Mouse (Mus musculus) left cerebral cortex, postnatal 25 days (tissue): ENCODE results near the gene Slc9a2. TPM values are rescaled to one million over a fixed set of nuclear protein-coding genes. Genes with fewer than 3 reads are reported as not detected.
"Not testable (repeated sequence)": the region's sequence is repeated elsewhere in the genome, so short reads cannot be mapped to it uniquely, and the experiment has no call there.

ENCODE experiments used
- DNase-seq, 2 experiments: peaks; one replicate each; pipeline ENCODE4 v3.0.0; 2022; ENCODE audit warnings: low spot score in 2 of 2, mixed read lengths in 1 of 2
- intact Hi-C: fragments of 180-260 bp; cut with DNase I; formaldehyde crosslinking; loops from one replicate; pipeline ENCODE4 v1.15.1; 2025
- total RNA-seq, 2 experiments: library from RNA; stranded (reverse); gene quantifications; 2 replicates each; pipeline ENCODE4 v1.2.3; 2021

Gene Slc9a2
- 1 to 10 TPM; 3.3 to 3.4 TPM for total RNA-seq

DNA sequence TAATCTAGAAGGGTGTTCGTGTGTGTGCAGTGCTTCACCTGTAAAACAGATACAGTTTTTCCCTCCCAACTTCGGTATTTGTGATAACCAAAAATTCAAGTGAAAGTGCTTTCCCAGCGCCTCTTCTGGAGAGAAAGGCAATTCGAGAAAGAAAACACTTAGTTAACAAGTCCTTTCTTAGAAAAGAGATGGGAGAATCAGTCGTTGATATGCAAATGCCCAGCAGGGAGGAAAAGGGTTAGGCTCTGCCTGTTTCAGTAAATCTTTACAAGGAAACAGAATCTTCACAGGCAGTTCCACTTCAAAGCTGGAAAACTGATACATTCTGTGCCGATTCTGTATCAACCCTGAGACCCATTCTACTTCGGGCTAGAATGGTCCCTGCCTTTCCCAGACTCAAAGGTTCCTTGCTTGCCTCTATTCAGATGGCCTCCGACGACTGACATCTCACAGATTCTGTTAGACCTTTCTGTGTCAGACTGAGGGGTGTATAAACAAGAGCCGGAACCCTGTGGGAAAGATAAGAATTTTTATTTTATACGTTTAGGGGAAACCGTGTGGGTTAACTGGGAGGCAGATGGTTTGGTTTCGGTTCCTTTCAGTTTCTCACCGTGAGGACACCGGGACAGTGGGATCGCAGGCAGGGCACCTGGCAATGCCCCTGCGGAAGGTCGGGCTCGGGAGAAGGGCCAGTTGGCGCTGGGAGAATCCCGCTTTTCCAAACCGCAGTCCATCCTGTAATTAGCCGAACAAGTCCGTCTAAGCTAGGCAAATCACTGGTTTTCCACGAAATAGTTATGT, at the start of gene Slc9a2:
Gene Slc9a2 (plus strand): TSS at position 508 of the 801 bp plus-strand sequence.
- intact Hi-C loops = no loop called here
- DNase-seq = no peak

DNA sequence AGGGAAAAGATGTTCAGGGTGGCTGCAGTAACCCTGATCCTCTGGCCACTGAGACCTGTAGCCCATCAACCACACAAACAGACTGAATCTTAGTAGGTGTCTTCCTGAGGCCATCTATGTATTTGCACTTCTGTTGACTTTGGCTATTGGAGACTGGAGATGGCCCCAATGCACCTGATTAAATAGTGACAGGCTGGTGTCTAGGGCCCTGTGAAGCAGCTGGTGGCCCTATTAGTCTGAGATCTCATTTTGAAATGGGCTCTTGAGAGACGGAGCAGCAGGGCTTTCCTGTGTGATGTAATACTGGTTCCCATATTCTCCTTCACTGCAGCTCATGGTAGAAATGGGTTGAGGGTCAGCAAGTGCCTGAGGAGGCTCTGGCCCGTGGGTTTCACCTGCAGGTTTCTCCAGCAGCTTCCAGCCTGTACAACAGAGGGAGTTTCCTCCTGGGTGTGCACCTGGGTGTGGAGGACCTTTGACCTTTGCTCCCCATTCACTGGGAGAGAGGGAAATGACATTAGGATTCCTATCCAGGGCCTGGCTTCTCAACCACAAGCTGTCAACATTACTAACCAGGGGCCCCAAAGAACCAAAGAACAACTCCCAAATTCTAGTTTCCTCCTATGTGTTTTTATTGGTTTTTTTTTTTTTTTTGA, 47.8 kb upstream of the Slc9a2 start:
- no peak for DNase-seq
- intact Hi-C loops = no loop called here

DNA sequence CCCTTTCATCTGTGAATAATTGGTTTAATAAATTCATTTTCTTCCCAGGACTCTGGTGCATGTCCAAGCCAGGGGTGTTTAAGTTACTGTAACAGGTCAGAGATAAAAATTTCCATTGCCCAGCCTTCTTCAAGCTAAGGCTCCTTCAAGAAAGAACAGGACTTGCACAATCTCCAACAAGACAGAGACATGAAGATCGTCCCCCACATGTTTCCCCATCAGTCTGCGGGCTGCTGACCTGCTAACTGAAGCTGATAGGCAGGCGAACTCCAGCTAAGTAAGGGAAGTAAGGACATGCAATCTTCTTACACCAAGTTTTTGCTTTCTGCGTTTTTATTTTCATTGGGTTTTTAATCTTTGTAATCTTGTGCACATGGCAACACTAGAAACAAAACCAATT, 45.8 kb upstream of the Slc9a2 start:
- DNase-seq = no peak

DNA sequence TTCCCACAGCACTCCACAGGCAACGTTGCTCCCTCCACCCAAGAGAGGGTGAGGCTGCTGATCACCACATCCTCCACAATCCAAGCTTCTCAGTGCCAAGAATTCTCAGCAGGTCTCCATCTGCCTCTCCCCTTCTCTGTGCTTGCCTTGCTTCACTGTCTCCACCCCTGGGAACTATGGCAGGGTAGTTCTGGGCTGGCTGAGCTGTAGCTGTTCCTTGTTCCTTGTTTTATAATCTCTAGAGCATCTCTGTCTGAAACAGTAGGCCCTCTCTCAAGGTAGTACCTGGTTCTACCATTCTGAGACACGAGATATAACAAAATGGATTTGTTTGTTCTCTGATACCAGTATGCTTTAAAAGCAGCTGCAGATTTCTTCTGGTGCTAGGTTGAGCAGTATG, 32.1 kb upstream of the Slc9a2 start:
- DNase-seq = no peak
- intact Hi-C loops = no loop called here

More for the DNA sequence above, 45.8 kb upstream of the Slc9a2 start:
- intact Hi-C loops = no loop called here

DNA sequence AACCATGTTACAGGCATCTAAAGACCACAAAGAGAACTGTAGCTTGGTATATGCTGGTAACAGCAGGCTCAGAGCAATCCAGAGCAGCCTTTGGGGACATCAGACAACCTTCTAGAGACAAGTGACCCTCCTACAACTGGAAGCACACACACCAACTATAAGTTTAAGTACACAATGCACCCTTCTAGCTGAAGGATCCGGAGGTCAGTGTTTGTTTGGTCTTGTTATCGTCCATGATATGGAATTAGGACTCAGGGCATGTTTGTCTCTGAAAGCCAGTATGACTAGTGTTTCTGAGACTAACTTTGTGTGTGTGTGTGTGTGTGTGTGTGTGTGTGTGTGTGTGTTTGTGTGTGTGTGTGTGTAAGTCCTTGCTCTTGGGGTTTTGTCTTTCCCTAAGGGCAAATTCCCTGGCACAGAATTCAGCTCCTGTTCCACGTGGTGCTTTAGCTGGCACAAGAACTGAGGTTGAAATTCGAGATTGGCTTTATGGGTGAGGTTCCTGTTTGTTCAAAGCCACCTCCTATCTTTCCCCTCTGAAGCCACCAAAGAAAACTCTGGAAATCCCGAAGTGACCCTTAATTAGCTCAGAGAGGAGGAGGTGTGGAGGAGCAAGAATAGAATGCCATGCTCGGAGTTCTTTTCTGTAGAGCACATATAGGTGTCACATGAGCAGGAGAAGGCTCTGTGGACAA, 29.4 kb upstream of the Slc9a2 start:
- intact Hi-C loops = loop anchor here (5.0 kb wide), 1 partner anchor 534 kb away; no protein-coding TSS in a partner anchor
- no peak for DNase-seq

DNA sequence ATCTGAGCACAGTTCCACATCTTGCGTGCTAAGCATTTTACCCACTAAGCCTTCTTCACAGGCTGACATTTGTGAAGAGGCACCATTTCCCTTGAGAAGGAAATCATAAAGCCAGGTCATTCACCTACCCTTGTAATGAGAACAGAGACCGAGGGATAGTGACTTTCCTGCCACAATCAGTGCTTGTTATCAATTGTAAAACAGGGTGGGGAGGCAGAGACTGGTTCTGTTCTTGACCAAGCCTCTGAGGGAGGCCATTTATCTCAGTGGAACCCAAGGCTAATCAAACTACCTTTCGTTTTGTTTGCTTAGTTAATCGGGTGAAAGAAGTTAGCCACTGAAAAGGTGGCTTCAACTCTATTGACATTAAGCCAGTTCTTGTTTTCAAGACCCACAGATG, 23.3 kb upstream of the Slc9a2 start:
- DNase-seq = no peak
- intact Hi-C loops = loop anchor here (5.0 kb wide), 1 partner anchor 275 kb away; no protein-coding TSS in a partner anchor

DNA sequence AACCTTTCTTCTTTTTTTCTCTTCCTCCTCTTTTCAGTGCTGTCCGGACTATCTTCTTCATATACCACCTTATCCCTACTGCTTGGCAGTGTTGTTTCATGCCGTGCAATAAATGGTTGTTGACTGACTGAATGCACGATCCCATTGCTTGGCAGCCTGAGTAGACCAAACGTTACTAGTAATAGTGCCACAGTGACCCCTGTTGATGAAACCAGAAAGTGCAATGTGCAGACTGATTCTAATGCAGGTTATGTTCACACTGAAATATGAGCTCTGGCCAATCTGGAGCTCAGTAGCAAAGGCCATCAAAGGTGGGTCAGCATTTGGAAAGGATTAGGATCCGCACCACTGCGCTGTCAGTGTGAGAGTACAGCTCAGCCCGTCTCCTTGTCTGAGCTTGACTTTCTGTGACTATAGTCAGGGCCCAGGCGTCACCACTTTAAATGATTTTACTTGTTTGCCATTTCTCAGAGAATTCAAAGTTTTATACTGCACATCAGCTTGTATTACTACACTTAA, 22.3 kb upstream of the Slc9a2 start:
- intact Hi-C loops = loop anchor here (1.0 to 5.0 kb wide), 2 partner anchors 80 to 276 kb away; no protein-coding TSS in a partner anchor
- peak; percentile 75 to 76 for DNase-seq

DNA sequence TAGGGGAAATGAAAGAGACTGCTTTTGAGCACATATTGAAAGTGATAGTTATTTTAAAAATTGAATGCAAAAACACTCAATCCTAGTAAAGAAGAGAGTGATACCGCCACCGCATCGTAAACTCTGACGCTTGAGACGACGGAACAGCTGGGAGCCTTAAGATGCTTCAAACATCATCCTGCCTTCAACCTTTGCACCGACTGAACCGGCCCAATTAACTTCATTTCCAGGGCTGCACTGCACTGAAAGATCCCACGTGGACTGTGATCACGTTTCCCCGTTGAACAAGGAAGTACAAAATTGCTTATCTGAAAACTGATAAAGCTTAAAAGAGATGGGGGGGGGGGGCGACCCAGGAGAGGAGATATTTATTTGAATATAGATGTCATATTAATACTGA, 21.4 kb upstream of the Slc9a2 start:
- DNase-seq = no peak
- intact Hi-C loops = loop anchor here (5.0 kb wide), 1 partner anchor 277 kb away; no protein-coding TSS in a partner anchor

DNA sequence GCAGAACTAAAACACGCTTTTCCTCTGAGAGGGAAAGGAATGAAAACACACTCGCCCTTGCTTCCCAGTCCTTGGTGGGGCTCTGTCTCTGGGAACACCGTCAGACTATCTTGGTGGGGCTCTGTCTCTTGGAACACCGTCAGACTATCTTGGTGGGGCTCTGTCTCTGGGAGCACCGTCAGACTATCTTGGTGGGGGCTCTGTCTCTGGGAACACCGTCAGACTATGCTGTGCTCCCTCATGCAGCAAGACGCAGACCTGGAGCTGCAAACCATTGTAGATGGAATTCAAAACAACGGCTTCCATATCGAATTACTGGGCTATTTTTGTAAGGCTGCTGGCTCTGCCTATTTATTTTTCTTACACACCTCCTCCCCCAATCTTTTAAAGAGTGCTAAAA, 20.9 kb upstream of the Slc9a2 start:
- DNase-seq = no peak
- intact Hi-C loops = loop anchor here (5.0 kb wide), 1 partner anchor 277 kb away; no protein-coding TSS in a partner anchor

DNA sequence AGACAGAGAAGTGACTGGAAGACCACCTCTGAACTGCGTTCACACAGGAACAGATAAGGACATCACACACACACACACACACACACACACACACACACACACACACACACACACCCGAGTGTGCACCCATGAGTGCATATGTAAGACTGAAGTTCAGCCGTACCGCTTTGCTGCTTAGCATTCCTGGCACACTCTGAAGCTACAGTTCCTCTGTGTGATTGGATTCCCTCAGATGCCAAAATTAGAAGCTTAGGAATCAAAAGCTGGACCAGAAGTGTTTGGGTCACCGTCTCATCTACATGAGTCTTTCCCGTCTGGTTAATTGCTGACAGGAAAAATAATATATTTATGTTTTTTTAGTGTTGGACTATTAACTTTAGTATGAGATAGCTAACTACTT, 19.5 kb upstream of the Slc9a2 start:
- no peak for DNase-seq
- intact Hi-C loops = no loop called here

DNA sequence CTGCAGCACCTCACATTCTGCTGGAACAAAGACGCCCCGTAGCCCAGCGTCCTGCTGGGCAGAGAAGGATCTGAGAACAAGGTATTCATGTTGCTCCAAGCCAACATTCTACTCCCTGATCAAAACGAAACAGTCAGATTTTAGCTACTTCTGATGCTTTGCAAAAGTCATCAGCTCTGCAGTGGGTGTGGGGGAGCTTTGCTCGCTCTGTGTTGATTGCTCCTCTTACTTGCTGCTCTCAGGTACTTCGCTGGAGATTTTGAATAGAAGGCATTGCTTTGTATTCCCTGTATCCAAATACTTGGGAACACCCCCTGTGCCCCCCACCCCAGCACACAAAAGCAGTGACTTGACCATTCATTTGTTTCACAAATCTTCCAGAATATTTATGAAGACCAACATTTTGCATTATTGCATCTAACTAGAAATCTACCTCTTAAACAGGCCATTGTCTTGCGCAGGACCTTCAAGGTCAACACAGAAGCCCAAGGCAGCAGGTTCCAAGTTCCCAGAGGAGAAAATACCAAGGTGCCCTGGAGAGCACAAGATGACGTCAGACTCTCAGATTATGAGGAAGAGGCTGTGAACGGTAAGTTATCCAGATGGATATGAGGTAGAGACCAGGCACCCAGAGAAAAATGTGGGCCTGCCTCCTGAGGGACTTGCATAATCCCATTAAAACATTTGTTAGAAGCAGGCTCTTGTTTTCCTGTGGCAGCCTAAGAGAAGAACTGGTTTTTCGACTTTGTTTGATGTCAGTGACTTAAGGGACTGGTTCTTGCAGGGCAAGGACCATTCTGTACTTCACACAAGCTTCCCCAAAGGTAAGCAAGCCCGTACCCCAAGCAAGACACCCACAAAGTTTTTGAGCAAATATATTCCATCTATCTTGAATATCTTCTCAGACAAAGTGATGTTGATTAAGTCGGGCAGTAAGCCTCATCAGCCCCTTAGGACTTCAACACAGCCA, 14.7 kb upstream of the Slc9a2 start:
- no peak for DNase-seq

DNA sequence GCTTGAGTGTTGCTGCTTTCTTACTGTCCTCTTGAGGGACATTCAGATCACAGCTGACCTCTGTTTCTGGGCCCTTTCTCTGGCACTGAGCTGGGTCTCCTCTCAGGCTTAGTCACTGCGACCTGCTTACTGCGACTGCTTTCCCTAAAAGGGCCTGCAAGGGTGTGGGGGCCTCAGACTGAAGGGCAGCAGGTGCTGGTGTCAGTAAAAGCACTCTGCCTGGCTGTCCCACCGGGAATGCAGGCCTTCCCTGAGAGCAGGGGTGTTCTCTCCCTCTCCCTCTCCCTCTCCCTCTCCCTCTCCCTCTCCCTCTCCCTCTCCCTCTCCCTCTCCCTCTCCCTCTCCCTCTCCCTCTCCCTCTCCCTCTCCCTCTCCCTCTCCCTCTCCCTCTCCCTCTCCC, 12.9 kb upstream of the Slc9a2 start:
- intact Hi-C loops, DNase-seq: not testable (repeated sequence)

More for the DNA sequence above, 14.7 kb upstream of the Slc9a2 start:
- intact Hi-C loops = no loop called here

DNA sequence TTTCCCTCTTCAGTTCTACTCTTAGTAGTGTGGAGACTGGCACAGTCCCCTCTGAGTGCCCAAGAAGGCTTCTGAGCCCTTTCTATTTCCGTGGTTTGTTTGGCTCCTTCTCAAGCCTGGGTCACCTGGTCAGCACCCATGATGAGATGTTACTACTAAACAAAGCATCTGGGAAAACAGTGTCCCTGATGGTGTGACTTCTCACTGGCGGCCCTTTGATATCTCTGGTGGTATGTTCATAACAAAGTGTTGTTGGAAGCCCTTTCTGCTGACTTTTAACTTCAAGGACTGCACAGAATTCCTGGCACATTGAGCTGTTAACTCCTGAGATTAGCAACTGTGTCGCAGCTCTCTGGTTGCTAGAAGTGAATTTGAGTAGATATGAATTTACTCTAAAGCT, 10.3 kb upstream of the Slc9a2 start:
- no peak for DNase-seq
- intact Hi-C loops = no loop called here

DNA sequence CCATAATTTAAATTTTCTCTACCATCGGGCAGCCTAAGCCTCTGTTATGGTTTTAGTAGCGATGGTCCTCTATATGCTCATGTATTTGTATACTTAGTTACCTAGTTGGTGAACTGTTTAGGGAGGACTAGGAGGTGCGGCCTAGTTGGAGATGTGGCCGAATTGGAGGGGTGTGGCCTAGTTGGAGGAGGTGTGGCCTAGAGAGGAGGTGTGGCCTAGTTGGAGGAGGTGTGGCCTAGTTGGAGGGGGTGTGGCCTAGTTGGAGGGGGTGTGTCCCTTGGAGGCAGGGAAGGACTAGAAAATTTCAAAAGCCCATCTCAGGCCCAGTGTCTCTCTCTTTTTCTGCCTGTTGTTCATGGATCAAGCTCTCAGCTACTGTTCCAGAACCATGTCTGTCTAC, 8.9 kb upstream of the Slc9a2 start:
- no peak for DNase-seq
- intact Hi-C loops = no loop called here

DNA sequence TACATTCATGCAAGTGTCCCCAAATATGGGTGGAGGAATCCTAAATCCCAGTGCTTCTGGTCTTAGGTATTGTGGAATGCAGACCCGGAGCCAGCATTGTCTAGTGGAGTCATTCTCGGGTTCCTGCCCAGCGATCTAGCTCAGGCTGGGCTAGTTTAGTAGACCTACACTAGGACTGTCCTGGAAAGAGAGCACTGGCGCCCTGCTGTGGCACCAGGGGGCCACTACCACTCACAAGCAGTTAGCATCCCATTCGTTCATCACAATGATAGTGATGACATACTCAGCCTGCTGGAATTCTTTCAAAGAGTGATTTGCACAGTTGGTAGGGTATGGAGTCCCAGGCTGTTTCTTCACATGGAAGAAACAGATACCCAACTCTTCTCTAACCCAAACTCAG, 3.1 kb upstream of the Slc9a2 start:
- DNase-seq = no peak
- intact Hi-C loops = no loop called here

DNA sequence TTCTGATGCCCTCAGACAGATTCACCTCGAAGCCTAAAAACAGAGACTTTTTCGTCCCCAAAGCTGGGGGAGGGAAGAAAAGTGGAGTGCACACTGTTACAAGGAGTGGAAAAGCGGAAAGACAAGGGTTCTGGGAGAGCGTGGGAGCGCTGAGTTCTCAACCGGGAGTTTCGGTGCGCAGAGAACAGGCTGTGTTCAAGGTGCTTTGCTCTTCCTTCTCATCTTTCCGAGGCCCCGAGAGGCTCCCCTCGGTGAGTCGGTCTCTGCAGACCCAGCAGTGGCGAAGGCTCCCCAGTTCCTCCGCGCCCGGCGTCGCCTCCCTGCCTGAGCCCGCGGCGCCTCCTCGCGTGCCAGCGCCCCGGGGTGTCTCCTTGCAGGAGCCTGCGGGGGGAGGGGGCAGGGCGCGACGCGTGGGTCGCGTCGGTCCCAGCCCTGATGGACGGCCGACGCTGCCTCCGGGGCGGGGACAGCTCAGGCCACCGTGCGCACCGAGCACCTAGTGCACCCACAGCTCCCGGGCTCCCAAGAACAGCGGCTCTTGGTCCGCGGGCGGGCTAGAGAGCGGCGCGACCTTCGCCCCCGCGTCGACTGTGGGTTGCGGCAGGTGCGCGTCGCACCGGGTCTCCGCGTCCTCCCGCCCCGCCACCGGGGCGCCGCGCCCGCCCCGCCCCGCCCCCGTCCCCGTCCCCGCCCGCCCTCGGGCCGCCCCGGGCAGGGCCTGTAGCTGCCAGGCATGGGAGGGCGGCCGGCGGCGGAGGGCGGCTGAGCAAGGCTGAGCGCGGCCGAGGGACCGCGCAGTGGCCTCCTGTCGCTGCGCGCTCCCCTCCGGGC, 709 bp downstream of the Slc9a2 start:
- intact Hi-C loops = no loop called here
- peak; percentile 25 to 50 for DNase-seq

DNA sequence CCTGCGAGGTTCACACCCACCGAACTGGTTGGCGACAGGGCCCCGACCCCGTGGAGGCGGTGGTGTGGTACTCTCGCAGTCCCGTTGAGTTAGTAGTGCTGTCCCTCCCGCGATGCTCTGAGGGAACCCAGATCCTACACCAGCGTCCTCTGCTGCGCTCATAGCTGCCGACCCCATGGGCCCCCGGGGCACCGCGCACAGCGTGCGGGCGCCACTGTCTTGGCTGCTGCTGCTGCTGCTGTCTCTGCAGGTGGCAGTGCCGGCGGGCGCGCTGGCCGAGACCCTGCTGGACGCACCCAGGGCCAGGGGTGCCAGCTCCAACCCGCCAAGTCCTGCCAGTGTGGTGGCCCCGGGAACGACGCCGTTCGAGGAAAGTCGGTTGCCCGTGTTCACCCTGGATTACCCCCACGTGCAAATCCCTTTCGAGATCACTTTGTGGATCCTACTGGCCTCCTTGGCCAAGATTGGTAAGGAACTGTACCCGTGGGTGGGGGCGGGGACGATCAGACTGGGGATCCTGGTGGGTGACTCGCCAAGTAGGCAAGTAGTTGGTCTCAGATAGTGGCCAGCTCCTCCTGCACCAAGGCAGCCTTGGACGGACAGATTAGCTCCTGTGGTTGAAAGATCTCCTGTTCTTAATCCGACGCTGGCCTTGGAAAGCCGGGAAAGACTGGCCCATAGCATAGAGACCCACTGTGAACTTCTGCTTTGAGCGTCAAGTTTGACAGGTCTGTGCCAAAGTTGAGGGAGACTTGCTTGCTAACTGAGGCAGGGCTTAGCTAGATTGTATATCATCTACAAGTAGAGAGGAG, 1.5 kb downstream of the Slc9a2 start:
- no peak for DNase-seq
- intact Hi-C loops = no loop called here
